Mouse (Mus musculus): ENCODE measurements around the gene Taar3. TPM values are rescaled to one million over a fixed set of nuclear protein-coding genes. Genes with fewer than 3 reads are reported as not detected.

Taar3 gene
- not detected in 2 replicates for polyA plus RNA-seq (2021; fragmentation: Nextera tagmentation)
- long read RNA-seq, experiment 1 = 0 reads
- long read RNA-seq, experiment 2 = 0 reads

DNA sequence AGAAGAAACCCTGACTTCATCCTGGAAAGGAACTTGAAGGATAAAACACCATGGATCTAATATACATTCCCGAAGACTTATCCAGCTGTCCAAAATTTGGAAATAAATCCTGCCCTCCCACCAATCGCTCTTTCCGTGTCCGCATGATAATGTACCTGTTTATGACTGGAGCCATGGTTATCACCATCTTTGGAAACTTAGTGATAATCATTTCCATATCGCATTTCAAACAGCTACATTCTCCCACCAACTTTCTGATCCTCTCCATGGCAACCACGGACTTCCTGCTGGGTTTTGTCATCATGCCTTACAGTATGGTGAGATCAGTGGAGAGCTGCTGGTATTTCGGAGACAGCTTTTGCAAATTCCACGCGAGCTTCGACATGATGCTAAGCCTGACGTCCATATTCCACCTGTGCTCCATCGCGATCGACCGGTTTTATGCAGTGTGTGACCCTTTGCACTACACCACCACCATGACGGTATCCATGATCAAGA is at the start of gene Taar3:
Taar3 (plus strand) TSS at position 51 of the 498 bp plus-strand sequence.

DNA sequence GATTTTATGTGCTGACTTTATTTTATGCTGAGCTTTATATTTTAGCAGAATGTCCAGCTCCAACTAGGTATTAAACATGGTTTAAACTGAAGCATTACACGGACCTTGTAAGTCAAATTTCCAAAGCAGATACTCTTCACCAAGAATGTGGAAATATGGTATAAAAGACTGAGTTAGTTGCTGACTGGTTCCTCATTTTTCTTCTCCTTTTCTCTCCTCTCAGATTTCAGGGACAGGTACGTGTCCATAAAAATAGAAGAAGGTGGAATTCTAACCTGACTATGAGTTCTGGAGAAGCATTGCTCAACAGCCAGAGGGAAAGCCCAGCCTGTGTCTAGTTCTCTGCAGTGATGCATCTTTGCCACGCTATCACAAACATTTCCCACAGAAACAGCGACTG is 29.3 kb upstream of the Taar3 start, which contains the start of gene Taar1:
Taar1 (plus strand) TSS at position 301 of the 400 bp plus-strand sequence.

DNA sequence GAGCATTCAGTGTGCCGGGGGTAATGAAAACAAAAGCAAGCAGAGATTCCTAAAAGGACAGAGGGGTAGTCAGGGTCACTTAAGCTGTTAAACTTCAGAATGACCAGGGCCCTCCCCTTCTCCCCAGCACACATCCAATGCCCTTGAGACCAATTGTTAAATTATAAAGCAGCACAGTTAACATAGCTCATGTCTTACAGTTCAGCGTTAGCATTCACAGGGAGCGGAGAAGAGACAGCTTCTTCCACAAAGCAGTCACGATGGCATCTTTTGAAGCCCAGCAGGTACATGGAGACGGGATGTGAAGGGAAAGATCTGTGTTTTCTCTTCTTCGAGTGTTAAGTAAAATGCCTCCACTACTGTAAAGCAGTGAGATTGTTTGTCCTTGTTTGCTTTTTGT is 11.0 kb upstream of the Taar3 start, which contains the start of gene Taar2:
Taar2 (plus strand) TSS at position 261 of the 400 bp plus-strand sequence.

DNA sequence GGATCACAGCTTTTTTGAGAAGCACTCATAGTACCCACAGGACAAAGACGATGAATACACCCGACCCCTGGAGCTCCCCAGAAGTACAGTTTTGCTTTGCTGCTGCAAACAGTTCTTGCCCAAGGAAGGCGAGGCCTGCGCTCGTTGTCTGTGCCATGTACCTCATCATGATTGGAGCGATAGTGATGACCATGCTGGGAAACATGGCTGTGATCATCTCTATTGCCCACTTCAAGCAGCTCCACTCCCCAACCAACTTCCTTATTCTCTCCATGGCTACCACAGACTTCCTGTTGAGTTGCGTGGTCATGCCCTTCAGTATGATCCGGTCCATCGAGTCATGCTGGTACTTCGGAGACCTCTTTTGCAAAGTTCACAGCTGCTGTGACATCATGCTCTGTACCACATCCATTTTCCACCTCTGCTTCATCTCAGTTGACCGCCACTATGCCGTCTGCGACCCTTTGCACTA is 11.1 kb downstream of the Taar3 start, which contains the start of gene Taar4:
Taar4 (plus strand) TSS at position 51 of the 472 bp plus-strand sequence.

DNA sequence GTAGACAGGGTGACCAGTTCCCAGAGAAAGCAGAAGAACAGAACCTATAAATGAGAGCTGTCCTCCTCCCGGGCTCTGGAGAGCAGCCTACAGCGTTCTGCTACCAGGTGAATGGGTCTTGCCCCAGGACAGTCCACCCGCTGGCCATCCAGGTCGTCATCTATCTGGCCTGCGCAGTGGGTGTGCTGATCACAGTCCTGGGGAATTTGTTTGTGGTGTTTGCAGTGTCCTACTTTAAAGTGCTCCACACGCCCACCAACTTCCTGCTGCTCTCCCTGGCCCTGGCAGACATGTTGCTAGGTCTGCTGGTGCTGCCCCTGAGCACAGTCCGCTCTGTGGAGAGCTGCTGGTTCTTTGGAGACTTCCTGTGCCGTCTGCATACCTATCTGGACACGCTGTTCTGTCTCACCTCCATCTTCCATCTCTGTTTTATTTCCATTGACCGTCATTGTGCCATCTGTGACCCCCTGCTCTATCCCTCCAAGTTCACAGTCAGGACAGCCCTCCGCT is 21.4 kb downstream of the Taar3 start, which contains the start of gene Taar5:
Taar5 (plus strand) TSS at position 51 of the 510 bp plus-strand sequence.

DNA sequence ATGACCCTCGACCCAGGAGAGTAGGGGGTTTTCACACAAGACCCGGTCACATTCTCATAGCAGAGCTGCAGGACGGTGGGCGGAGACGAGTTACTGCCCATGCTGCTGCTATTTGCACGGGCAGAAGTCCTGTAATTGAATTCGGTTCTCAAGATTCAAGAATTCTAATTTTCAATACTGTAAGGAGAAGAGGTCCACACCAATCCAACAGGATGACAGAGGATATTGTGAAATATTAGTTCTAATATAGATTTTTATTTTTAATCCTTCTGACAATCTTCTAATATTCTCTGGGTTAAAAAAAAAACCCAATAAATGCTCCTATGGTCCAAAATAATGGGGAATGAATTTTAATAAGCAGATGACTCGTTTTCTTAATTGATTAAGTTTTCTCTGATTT is 36.2 kb downstream of the Taar3 start, which contains the start of gene Taar6:
Taar6 (minus strand) TSS at position 101 of the 400 bp plus-strand sequence.

DNA sequence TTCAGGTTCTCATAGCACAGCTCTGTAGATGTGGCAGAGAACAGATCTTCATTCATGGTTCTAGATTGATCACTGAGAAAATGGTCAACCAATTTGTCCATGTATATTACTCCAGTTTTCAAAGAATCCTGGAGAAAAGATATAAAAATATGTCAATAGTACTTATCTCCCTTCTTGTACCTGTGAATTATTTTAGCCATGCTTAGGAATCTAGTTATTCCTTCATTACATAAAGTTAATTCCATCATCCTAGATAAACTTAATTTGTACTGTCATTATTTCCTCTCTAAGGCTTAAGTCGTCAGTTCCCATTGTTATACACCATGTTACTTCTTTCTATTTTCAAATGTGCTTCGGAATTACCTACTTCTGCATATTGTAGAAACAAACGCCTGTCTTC is 44.0 kb downstream of the Taar3 start, which contains the start of gene Taar7a:
Taar7a (minus strand) TSS at position 101 of the 400 bp plus-strand sequence.

DNA sequence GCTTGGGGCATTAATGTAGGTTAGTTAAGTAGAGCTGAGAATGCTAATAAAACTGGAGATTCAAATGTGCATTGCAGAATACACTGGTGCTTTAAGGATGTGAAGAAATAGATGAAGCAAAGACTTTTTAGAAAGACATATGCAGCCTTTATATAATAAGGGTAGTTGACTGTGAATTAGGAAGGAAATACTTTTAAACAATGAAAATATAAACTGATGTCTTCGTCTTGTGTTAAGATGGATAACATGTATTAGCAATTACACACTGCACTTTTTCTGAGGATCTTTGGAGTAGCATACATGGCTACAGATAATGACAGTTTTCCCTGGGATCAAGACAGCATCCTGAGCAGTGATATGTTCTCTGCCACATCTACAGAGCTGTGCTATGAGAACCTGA is 50.3 kb downstream of the Taar3 start, which contains the start of gene Taar7b:
Taar7b (plus strand) TSS at position 301 of the 400 bp plus-strand sequence.

Other genes with a start within 250 kb of the Taar3 start
- 922 and 942 TPM in 2 replicates for gene Rps12, start 162.3 kb upstream of the Taar3 start, polyA plus RNA-seq (2021; fragmentation: Nextera tagmentation)
- 14.3 and 15.9 TPM in 2 replicates for gene Slc18b1, start 152.6 kb upstream of the Taar3 start, polyA plus RNA-seq (2021; fragmentation: Nextera tagmentation)
- gene Vnn3, start 98.1 kb upstream of the Taar3 start, polyA plus RNA-seq (2021; fragmentation: Nextera tagmentation) = not detected in 2 replicates
- 0.15 and 0.20 TPM in 2 replicates for gene Vnn1, start 54.9 kb upstream of the Taar3 start, polyA plus RNA-seq (2021; fragmentation: Nextera tagmentation)
- not detected in 2 replicates for gene Taar1, start 29.2 kb upstream of the Taar3 start, polyA plus RNA-seq (2021; fragmentation: Nextera tagmentation)
- gene Taar2, start 11.0 kb upstream of the Taar3 start, polyA plus RNA-seq (2021; fragmentation: Nextera tagmentation) = not detected in 2 replicates
- not detected in 2 replicates for gene Taar4, start 10.9 kb downstream of the Taar3 start, polyA plus RNA-seq (2021; fragmentation: Nextera tagmentation)
- not detected in 2 replicates for gene Taar5, start 21.1 kb downstream of the Taar3 start, polyA plus RNA-seq (2021; fragmentation: Nextera tagmentation)
- gene Taar6, start 36.1 kb downstream of the Taar3 start, polyA plus RNA-seq (2021; fragmentation: Nextera tagmentation) = not detected in 2 replicates
- not detected in 2 replicates for gene Taar7a, start 43.9 kb downstream of the Taar3 start, polyA plus RNA-seq (2021; fragmentation: Nextera tagmentation)
- not detected in 2 replicates for gene Taar7b, start 50.4 kb downstream of the Taar3 start, polyA plus RNA-seq (2021; fragmentation: Nextera tagmentation)
- not detected in 2 replicates for gene Taar7d, start 77.7 kb downstream of the Taar3 start, polyA plus RNA-seq (2021; fragmentation: Nextera tagmentation)
- not detected in 2 replicates for gene Taar7e, start 88.1 kb downstream of the Taar3 start, polyA plus RNA-seq (2021; fragmentation: Nextera tagmentation)
- gene Taar7f, start 100.0 kb downstream of the Taar3 start, polyA plus RNA-seq (2021; fragmentation: Nextera tagmentation) = not detected in 2 replicates
- gene Taar8a, start 126.9 kb downstream of the Taar3 start, polyA plus RNA-seq (2021; fragmentation: Nextera tagmentation) = not detected in 2 replicates
- not detected in 2 replicates for gene Taar8b, start 142.7 kb downstream of the Taar3 start, polyA plus RNA-seq (2021; fragmentation: Nextera tagmentation)
- gene Taar8c, start 152.4 kb downstream of the Taar3 start, polyA plus RNA-seq (2021; fragmentation: Nextera tagmentation) = not detected in 2 replicates
- not detected in 2 replicates for gene Taar9, start 160.0 kb downstream of the Taar3 start, polyA plus RNA-seq (2021; fragmentation: Nextera tagmentation)
- 176 and 202 TPM in 2 replicates for gene Stx7, start 199.7 kb downstream of the Taar3 start, polyA plus RNA-seq (2021; fragmentation: Nextera tagmentation)

Data from layer of hippocampus, adult 6 months (tissue).